Mouse (Mus musculus) adrenal gland, postnatal 14 days (tissue): ENCODE results near the gene Pcyt2. TPM values are rescaled to one million over a fixed set of nuclear protein-coding genes. Genes with fewer than 3 reads are reported as not detected.
A peak's percentile ranks its signal among the peaks of the same experiment; 100 is the strongest.
"Not testable (repeated sequence)": the region's sequence is repeated elsewhere in the genome, so short reads cannot be mapped to it uniquely, and the experiment has no call there.

Source experiments
- DNase-seq: peaks from one replicate; pipeline ENCODE4 v3.0.0; 2021; ENCODE audit warnings: mixed read lengths
- total RNA-seq: library from RNA; stranded (reverse); gene quantifications from 2 replicates; pipeline ENCODE4 v1.2.3, GENCODE M21; 2021

The Pcyt2 gene
- total RNA-seq, 1 experiment from 2014 or later: 187 TPM

GRCm38 (mm10) chr11:120616617-120617294 is 980 bp downstream of the Pcyt2 start:
- no peak for DNase-seq

- DNase-seq: no peak
Measured at GRCm38 (mm10) chr11:120615606-120616203, 2.0 kb downstream of the Pcyt2 start.

- no peak for DNase-seq
Measured at GRCm38 (mm10) chr11:120615167-120615566, 2.6 kb downstream of the Pcyt2 start.

- no peak for DNase-seq
Measured at GRCm38 (mm10) chr11:120613976-120614375, 3.8 kb downstream of the Pcyt2 start.

- DNase-seq: no peak
Measured at GRCm38 (mm10) chr11:120613481-120613972, 4.2 kb downstream of the Pcyt2 start.

GRCm38 (mm10) chr11:120612763-120613162 is 5.0 kb downstream of the Pcyt2 start:
- peak; percentile 89 for DNase-seq

GRCm38 (mm10) chr11:120610477-120611046 is 7.2 kb downstream of the Pcyt2 start:
- no peak for DNase-seq

- peak; percentile 74 for DNase-seq
Measured at GRCm38 (mm10) chr11:120609250-120609649, 8.5 kb downstream of the Pcyt2 start.

GRCm38 (mm10) chr11:120608241-120609034 is 9.3 kb downstream of the Pcyt2 start, which contains the start of gene Npb:
Npb (plus strand) TSS chr11:120608477.
- peak; percentile 25 for DNase-seq

- DNase-seq: peak; percentile 47
Measured at GRCm38 (mm10) chr11:120606764-120607163, 11.0 kb downstream of the Pcyt2 start.

GRCm38 (mm10) chr11:120605667-120606066 is 12.1 kb downstream of the Pcyt2 start:
- DNase-seq: peak; percentile 52

- no peak for DNase-seq
Measured at GRCm38 (mm10) chr11:120603545-120603944, 14.2 kb downstream of the Pcyt2 start.

- DNase-seq: no peak
Measured at GRCm38 (mm10) chr11:120600716-120601115, 17.0 kb downstream of the Pcyt2 start.

- DNase-seq: no peak
Measured at GRCm38 (mm10) chr11:120598990-120599549, 18.7 kb downstream of the Pcyt2 start.

- peak; percentile 97 for DNase-seq
Measured at GRCm38 (mm10) chr11:120598283-120598989, 19.3 kb downstream of the Pcyt2 start, which contains the start of the genes Alyref and Anapc11. Alyref (minus strand) TSS chr11:120598365. Anapc11 (plus strand) TSS chr11:120598421.

- peak; percentile 53 for DNase-seq
Measured at GRCm38 (mm10) chr11:120597240-120598235, 20.2 kb downstream of the Pcyt2 start.

GRCm38 (mm10) chr11:120588531-120588930 is 29.2 kb downstream of the Pcyt2 start:
- no peak for DNase-seq

GRCm38 (mm10) chr11:120583937-120584336 is 33.8 kb downstream of the Pcyt2 start:
- DNase-seq: no peak

GRCm38 (mm10) chr11:120582982-120583293 is 34.8 kb downstream of the Pcyt2 start:
- not testable (repeated sequence) for DNase-seq
